Mouse (Mus musculus): ENCODE data around the gene Patj.

DNA sequence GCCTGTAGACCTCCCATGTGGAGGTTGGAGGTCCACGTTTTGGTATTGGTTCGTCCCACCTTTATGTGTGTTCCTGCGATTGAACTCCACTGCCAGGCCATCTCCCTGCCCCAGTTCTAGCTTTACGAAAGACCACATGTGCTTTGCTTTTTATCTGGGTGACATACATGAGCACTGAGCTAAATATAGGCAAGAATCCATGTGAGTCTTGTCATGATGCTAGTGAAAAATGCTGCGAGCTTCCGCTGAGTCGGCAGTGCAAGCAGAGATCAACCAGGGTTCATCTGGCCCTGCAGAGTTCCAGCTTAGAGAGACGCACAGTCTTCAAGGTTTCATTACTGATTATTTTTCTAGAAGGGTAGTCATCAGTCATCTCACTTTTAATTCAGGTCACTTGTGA, 32.8 kb downstream of the Patj start:
- TF ChIP-seq USF1 (IDR thresholded peaks at IDR 0.05; ENCODE audit: low read depth) (no peak), POLR2A (IDR thresholded peaks at IDR 0.05; ENCODE audit: insufficient read length, low read depth) (no peak), TCF12 (IDR thresholded peaks at IDR 0.05; ENCODE audit: insufficient read depth, poor library complexity, severe bottlenecking) (no peak), POLR2AphosphoS2 (IDR thresholded peaks at IDR 0.05; ENCODE audit: insufficient read length, low read depth) (no peak), E2F4 (IDR thresholded peaks at IDR 0.05; ENCODE audit: insufficient read depth) (no peak), MAX (IDR thresholded peaks at IDR 0.05; ENCODE audit: low read depth) (no peak), MYOG (IDR thresholded peaks at IDR 0.05; ENCODE audit: control insufficient read depth in 1 of 3, insufficient read depth in 1 of 3, insufficient read length in 2 of 3, low read depth in 2 of 3) (no peak), TCF3 (IDR thresholded peaks at IDR 0.05; ENCODE audit: insufficient read length, low read depth) (no peak), CEBPB (IDR thresholded peaks at IDR 0.05; ENCODE audit: insufficient read depth, poor library complexity, severe bottlenecking) (no peak), MYOD1 (IDR thresholded peaks at IDR 0.05; ENCODE audit: control insufficient read depth in 1 of 3, insufficient read length in 2 of 3, low read depth in 2 of 3) (no peak)
